ENCODE assay signal across 12 mouse cellular contexts in the genomic region with DNA sequence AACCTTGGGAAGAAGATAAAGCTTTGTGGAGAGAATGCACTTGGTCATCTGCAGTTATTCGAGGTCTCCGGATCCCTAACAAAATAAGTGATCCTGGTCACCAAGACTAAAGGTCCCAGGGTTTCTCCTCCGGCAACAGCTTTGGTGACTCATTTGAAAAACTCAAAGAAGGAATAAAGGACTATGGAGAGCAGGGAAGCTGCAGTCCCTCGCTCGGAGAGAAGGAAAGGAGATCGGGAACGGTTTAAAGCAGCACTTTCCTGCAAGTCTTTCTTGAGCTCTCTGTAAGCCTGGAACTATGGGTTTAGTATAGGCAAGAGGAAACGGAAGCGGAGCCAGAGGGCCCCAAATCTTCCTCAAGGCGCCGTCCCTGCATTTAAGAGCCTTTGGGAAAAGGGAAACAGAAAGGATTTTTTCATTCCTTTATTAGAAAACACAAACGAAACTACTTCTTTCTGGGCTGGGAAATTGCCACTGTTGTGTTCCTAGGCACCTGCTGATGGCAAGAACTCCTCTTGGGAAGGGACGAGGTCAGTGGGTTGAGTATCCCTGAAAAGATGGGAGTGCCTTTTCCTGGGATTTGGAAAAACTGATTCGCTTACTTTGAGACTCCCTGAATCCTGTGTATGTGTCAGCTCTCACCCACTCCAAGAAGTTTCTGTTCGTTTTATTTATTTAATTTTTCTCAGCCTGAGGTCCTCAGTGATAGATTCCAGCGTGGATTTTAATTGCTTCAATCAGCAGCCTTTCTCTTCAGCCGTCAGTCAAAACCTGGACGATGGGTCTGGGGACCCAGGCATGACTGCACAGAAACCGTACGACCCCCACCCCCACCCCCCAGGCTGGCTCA. TPM values are rescaled to one million over a fixed set of nuclear protein-coding genes. Genes with fewer than 3 reads are reported as not detected.
DNase-seq lines count a peak whose midpoint lies in the region; ATAC-seq lines count a peak whose summit lies in the region.
"Had no signal": no experiment of that assay in that cellular context is flagged by ENCODE, and none has a peak within 500 bp of the region (broad histone marks: within the 10 kb centered on the region; RNA-seq: fewer than 3 reads in every experiment).

No protein-coding gene starts in this region.

- intact Hi-C loops in left cerebral cortex, postnatal 36 days (cut with DNase I): loop anchor here (10.0 kb wide), 1 partner anchor 586 kb away; no protein-coding TSS in a partner anchor

- H3K27me3 ChIP-seq in embryonic facial prominence, embryonic 12.5 days: peaks cover 92% of the 10 kb centered on the region
- H3K27me3 ChIP-seq in hindbrain, embryonic 10.5 days (ENCODE audit: insufficient read depth, poor library complexity, severe bottlenecking): peaks cover 99% of the 10 kb centered on the region
- H3K27me3 ChIP-seq in neural tube, embryonic 11.5 days (ENCODE audit: control insufficient read depth, insufficient read depth, low read length): peaks cover 79% of the 10 kb centered on the region

- ATAC-seq in embryonic facial prominence, embryonic 12.5 days (ENCODE audit: insufficient number of reproducible peaks, insufficient read depth, low FRiP score, low TSS enrichment): no peak
- no peak for ATAC-seq in neural tube, embryonic 11.5 days (ENCODE audit: insufficient read depth, low FRiP score, low TSS enrichment)
- ATAC-seq: Patski had no signal

- H3K4me2 ChIP-seq in embryonic facial prominence, embryonic 12.5 days (replicated peaks): peak overlapping the region; percentile 65
- peak overlapping the region; percentile 66 for H3K4me2 ChIP-seq in neural tube, embryonic 11.5 days (ENCODE audit: low read depth)

- peak; percentile 15 to 21 for DNase-seq in left cerebral cortex, postnatal 36 days (ENCODE audit: low spot score in 2 of 2)
- no peak for DNase-seq in left cerebral cortex, adult 18-20 months (ENCODE audit: low spot score in 2 of 2)
- DNase-seq in hindbrain, embryonic 10.5 days (ENCODE audit: low spot score): peak; percentile 27
- no peak for DNase-seq in neural tube, embryonic 11.5 days (ENCODE audit: low spot score)
- no peak for DNase-seq in lung, postnatal 14 days
- no peak for DNase-seq in kidney, adult 11 months
- no peak for DNase-seq in kidney, postnatal 25 days

- no peak overlapping the region for H3K27ac ChIP-seq in embryonic facial prominence, embryonic 12.5 days
- H3K27ac ChIP-seq in hindbrain, embryonic 10.5 days: no peak overlapping the region
- 0 out of 2 replicates have a peak overlapping the region, but pooled peaks have one; percentile 24 for H3K27ac ChIP-seq in neural tube, embryonic 11.5 days (ENCODE audit: low read depth, low read length)

- peaks cover 19% of the 10 kb centered on the region; the same call in 1 of the 2 replicates for H3K4me1 ChIP-seq in embryonic facial prominence, embryonic 12.5 days
- peaks cover 42% of the 10 kb centered on the region for H3K4me1 ChIP-seq in hindbrain, embryonic 10.5 days (replicated peaks)
- peaks cover 10% of the 10 kb centered on the region; the same call in 1 of the 2 replicates for H3K4me1 ChIP-seq in neural tube, embryonic 11.5 days (ENCODE audit: control insufficient read depth, insufficient read depth, low read length)

- H3K4me3 ChIP-seq in embryonic facial prominence, embryonic 12.5 days: peak overlapping the region; percentile 39; the same call in 1 of the 2 replicates
- H3K4me3 ChIP-seq in hindbrain, embryonic 10.5 days: peak overlapping the region; percentile 54
- peak overlapping the region; percentile 38; the same call in 1 of the 2 replicates for H3K4me3 ChIP-seq in neural tube, embryonic 11.5 days (ENCODE audit: low read depth, low read length)
- H3K4me3 ChIP-seq: myocyte had no signal

- WGBS in embryonic facial prominence, embryonic 12.5 days: 3% methylated on average over 20 of the region's 20 CpGs
- 2% methylated on average over 20 of the region's 20 CpGs for WGBS in hindbrain, embryonic 10.5 days
- 2% methylated on average over 20 of the region's 20 CpGs for WGBS in neural tube, embryonic 11.5 days

- H3K9me3 ChIP-seq in embryonic facial prominence, embryonic 12.5 days: no peaks in the 10 kb centered on the region
- no peaks in the 10 kb centered on the region for H3K9me3 ChIP-seq in hindbrain, embryonic 10.5 days
- no peaks in the 10 kb centered on the region for H3K9me3 ChIP-seq in neural tube, embryonic 11.5 days (ENCODE audit: control insufficient read depth, low read length)

- no peak overlapping the region for H3K9ac ChIP-seq in embryonic facial prominence, embryonic 12.5 days
- H3K9ac ChIP-seq in neural tube, embryonic 11.5 days (ENCODE audit: low read length): no peak overlapping the region; the same call in 1 of the 2 replicates

- no peaks in the 10 kb centered on the region for H3K36me3 ChIP-seq in embryonic facial prominence, embryonic 12.5 days
- no peaks in the 10 kb centered on the region for H3K36me3 ChIP-seq in hindbrain, embryonic 10.5 days
- no peaks in the 10 kb centered on the region for H3K36me3 ChIP-seq in neural tube, embryonic 11.5 days (ENCODE audit: control insufficient read depth, insufficient read depth, low read length)

RNA-seq across cellular contexts. Expression of a gene that starts 0.8 kb away (rescaled TPM):
- total RNA-seq in left cerebral cortex, postnatal 36 days (2021): 100 to 1,000 TPM in 1 of 2 experiments, 10 to 100 TPM in 1; 88.2 to 126 TPM
- total RNA-seq in left cerebral cortex, adult 18-20 months (2021): 100 to 1,000 TPM; 107 to 116 TPM
- polyA plus RNA-seq in embryonic facial prominence, embryonic 12.5 days (2016; fragmentation: Nextera tagmentation; extraction: Ambion mirVana): 2.4 and 2.6 TPM in 2 replicates
- 1.3 and 13.6 TPM in 2 replicates for polyA plus RNA-seq in hindbrain, embryonic 10.5 days (2016; fragmentation: Nextera tagmentation; extraction: Ambion mirVana)
- polyA plus RNA-seq in neural tube, embryonic 11.5 days (2014; fragmentation: Nextera tagmentation; extraction: Ambion mirVana): 9.5 and 11.0 TPM in 2 replicates
- total RNA-seq: granulocyte monocyte progenitor cell, adult 5-6 weeks had no signal
- polyA plus RNA-seq: myocyte; Patski; thymus, postnatal 0 days had no signal

Comparison
In these comparisons a context has a peak if more than half of its experiments do, and no peak if none do; other contexts are left out.
1. DNase-seq: peak in left cerebral cortex, postnatal 36 days (2 of 2) and hindbrain, embryonic 10.5 days (single experiment); none in left cerebral cortex, adult 18-20 months (0 of 2), neural tube, embryonic 11.5 days (single experiment), lung, postnatal 14 days (single experiment), kidney, adult 11 months (single experiment) and kidney, postnatal 25 days (0 of 2).
2. Peak in every context shown above with its lines, with median percentiles within 50 percentile points of each other: H3K4me3 ChIP-seq.